Mouse (Mus musculus): ENCODE measurements around the gene Inpp4b.

DNA sequence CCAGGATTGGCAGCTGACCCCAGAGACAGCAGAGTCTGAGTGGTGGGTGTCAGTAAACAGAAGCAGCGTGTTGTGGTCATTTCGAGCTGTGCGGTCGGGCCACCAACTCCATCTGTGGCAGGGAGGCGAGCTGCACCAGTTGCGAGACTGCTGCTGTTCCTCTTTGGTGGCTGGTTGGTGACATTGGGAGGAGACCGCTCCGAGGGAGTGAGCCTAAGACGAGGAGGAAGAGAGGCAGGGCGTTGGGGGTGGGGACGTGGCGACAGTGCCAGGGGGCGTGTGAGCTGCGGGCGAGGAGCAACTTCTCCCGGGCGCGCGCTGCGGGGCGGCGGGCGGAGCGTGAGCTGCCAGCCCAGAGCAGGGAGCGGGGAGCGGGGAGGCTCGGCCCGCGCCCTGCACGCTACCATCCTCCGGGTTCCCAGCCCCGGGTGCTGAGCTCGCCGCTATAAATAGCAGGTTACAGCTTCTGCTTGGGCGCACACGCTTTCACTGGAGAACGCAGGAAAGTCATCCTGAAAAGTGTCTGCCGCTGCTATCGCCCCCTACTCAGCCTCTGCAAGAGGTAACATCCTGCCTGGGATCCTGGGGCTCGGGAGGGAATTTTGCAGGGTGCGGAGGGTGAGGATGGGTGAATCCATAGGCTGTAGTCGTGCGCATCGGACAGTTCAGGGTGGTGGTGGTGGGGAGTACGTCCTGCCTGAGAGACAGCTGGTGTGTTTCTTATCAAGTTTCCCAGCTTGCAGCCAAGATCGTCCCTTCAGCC lies at the start of gene Inpp4b:
- no peak for TF ChIP-seq CTCF (IDR thresholded peaks at IDR 0.05; ENCODE audit: low read depth)
- no peak for TF ChIP-seq EP300 (optimal IDR thresholded peaks at IDR 0.05)

All from stomach, postnatal 0 days (tissue).